ENCODE assay signal across 8 mouse cellular contexts in the genomic region with DNA sequence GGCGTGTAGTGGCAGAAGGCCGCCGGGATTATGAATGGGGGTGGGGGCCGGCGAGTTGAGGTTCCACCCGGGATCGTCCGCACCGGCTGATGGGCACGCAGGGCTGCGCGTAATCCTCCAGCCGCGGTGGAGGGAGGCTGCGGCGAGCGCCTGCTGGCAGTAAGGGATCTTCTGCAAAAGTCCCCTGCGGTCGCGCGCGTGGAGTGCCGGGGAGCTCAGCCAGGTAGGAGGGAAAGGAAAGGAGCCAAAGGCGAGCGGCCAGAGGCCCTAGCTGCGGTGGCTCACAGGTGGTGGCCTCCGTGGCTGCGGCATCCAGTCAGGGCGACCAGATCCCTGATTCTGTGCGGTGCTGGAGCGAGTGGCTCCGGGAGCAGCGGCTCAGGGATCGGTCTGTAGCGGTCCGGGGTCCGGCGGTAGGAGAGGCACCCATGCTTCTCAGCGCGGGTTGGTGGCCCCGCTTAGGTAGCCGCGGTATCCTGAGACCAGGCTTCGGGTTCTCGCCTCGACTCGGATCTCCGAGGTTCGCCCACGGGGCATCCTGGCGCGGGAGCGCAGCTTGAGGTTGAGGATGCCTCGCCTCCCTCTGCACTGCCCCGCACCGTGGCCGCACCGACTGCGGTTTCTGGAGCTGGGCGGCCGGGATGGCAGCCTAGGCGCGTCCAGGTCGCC. TPM values are rescaled to one million over a fixed set of nuclear protein-coding genes. Genes with fewer than 3 reads are reported as not detected.
A peak's percentile ranks its signal among the peaks of the same experiment; 100 is the strongest.
DNase-seq lines count a peak whose midpoint lies in the region; ATAC-seq lines count a peak whose summit lies in the region.

No protein-coding gene starts in this region.

- DNase-seq in adrenal gland, adult (ENCODE audit: inconsistent age in 2 of 2, low spot score in 1 of 2): peak; percentile 10 to 52
- DNase-seq in adrenal gland, adult 8-10 months: no peak
- peak; percentile 13 for DNase-seq in adrenal gland, adult 2 months

- no peaks in the 10 kb centered on the region for H3K9me3 ChIP-seq in embryonic facial prominence, embryonic 12.5 days
- no peaks in the 10 kb centered on the region for H3K9me3 ChIP-seq in hindbrain, embryonic 15.5 days
- H3K9me3 ChIP-seq in limb, embryonic 13.5 days: no peaks in the 10 kb centered on the region
- no peaks in the 10 kb centered on the region for H3K9me3 ChIP-seq in neural tube, embryonic 14.5 days (ENCODE audit: control insufficient read depth, low read length)

- no peaks in the 10 kb centered on the region for H3K36me3 ChIP-seq in embryonic facial prominence, embryonic 12.5 days
- H3K36me3 ChIP-seq in hindbrain, embryonic 15.5 days: no peaks in the 10 kb centered on the region
- no peaks in the 10 kb centered on the region for H3K36me3 ChIP-seq in limb, embryonic 13.5 days
- H3K36me3 ChIP-seq in neural tube, embryonic 14.5 days (ENCODE audit: control insufficient read depth, insufficient read depth, low read length): no peaks in the 10 kb centered on the region

- peak overlapping the region; percentile 47 for H3K4me3 ChIP-seq in embryonic facial prominence, embryonic 12.5 days
- H3K4me3 ChIP-seq in hindbrain, embryonic 15.5 days: peak overlapping the region; percentile 78
- H3K4me3 ChIP-seq in limb, embryonic 13.5 days: peak overlapping the region; percentile 55
- H3K4me3 ChIP-seq in neural tube, embryonic 14.5 days (ENCODE audit: low read depth, low read length): peak overlapping the region; percentile 58

- under 1% methylated on average over 64 of the region's 64 CpGs for WGBS in embryonic facial prominence, embryonic 12.5 days
- WGBS in hindbrain, embryonic 15.5 days: under 1% methylated on average over 64 of the region's 64 CpGs
- under 1% methylated on average over 63 of the region's 64 CpGs for WGBS in limb, embryonic 13.5 days
- under 1% methylated on average over 64 of the region's 64 CpGs for WGBS in neural tube, embryonic 14.5 days

- no peak overlapping the region for H3K27ac ChIP-seq in embryonic facial prominence, embryonic 12.5 days
- peak overlapping the region; percentile 72 for H3K27ac ChIP-seq in hindbrain, embryonic 15.5 days (replicated peaks)
- H3K27ac ChIP-seq in limb, embryonic 13.5 days: no peak overlapping the region
- no peak overlapping the region for H3K27ac ChIP-seq in neural tube, embryonic 14.5 days (ENCODE audit: low read depth, low read length)

- peaks cover 38% of the 10 kb centered on the region for H3K27me3 ChIP-seq in embryonic facial prominence, embryonic 12.5 days
- no peaks in the 10 kb centered on the region for H3K27me3 ChIP-seq in hindbrain, embryonic 15.5 days
- H3K27me3 ChIP-seq in limb, embryonic 13.5 days: peaks cover 49% of the 10 kb centered on the region
- H3K27me3 ChIP-seq in neural tube, embryonic 14.5 days (ENCODE audit: control insufficient read depth, insufficient read depth, low read length): peaks cover 4% of the 10 kb centered on the region; the same call in 1 of the 2 replicates

- peak overlapping the region; percentile 47 for H3K9ac ChIP-seq in embryonic facial prominence, embryonic 12.5 days
- peak overlapping the region; percentile 65 for H3K9ac ChIP-seq in hindbrain, embryonic 15.5 days
- H3K9ac ChIP-seq in limb, embryonic 13.5 days: peak overlapping the region; percentile 65
- H3K9ac ChIP-seq in neural tube, embryonic 14.5 days (replicated peaks; ENCODE audit: low read depth, low read length): peak overlapping the region; percentile 61

- ATAC-seq in embryonic facial prominence, embryonic 12.5 days (ENCODE audit: insufficient number of reproducible peaks, insufficient read depth, low FRiP score, low TSS enrichment): peak; percentile 64
- ATAC-seq in hindbrain, embryonic 15.5 days (ENCODE audit: low FRiP score, low read depth): peak; percentile 87
- peak; percentile 64 for ATAC-seq in limb, embryonic 13.5 days (ENCODE audit: low FRiP score, low read depth)
- peak; percentile 87 for ATAC-seq in neural tube, embryonic 14.5 days (ENCODE audit: low read depth)
- no peak for ATAC-seq in monocyte, adult 5-6 weeks (replicated peaks; ENCODE audit: insufficient number of reproducible peaks, low FRiP score, low TSS enrichment, poor library complexity, severe bottlenecking)

- H3K4me1 ChIP-seq in embryonic facial prominence, embryonic 12.5 days: peaks cover 5% of the 10 kb centered on the region; the same call in 1 of the 2 replicates
- H3K4me1 ChIP-seq in hindbrain, embryonic 15.5 days (replicated peaks): peaks cover 15% of the 10 kb centered on the region
- H3K4me1 ChIP-seq in limb, embryonic 13.5 days: peaks cover 15% of the 10 kb centered on the region
- H3K4me1 ChIP-seq in neural tube, embryonic 14.5 days (ENCODE audit: control insufficient read depth, insufficient read depth, low read length): no peaks in the 10 kb centered on the region

- peak overlapping the region; percentile 90 for H3K4me2 ChIP-seq in embryonic facial prominence, embryonic 12.5 days (replicated peaks)
- peak overlapping the region; percentile 96 for H3K4me2 ChIP-seq in hindbrain, embryonic 15.5 days
- peak overlapping the region; percentile 93 for H3K4me2 ChIP-seq in limb, embryonic 13.5 days (replicated peaks)
- peak overlapping the region; percentile 97 for H3K4me2 ChIP-seq in neural tube, embryonic 14.5 days (ENCODE audit: low read depth, low read length)

RNA-seq across cellular contexts. Expression of a gene that starts 0.4 kb away (rescaled TPM):
- total RNA-seq in adrenal gland, adult 8-10 months (2022): 1 to 10 TPM; 4.7 to 7.3 (median 6.0) TPM
- 1 to 10 TPM; 3.1 to 6.8 TPM for total RNA-seq in adrenal gland, adult 2 months (2021)
- polyA plus RNA-seq in adrenal gland, adult 2 months (2012; rRNA removed): 0.48 and 0.62 TPM in 2 replicates
- polyA plus RNA-seq in embryonic facial prominence, embryonic 12.5 days (2016; fragmentation: Nextera tagmentation; extraction: Ambion mirVana): 10.5 and 11.1 TPM in 2 replicates
- polyA plus RNA-seq in hindbrain, embryonic 15.5 days (2015; fragmentation: Nextera tagmentation; extraction: Ambion mirVana): 44.0 TPM in 2 replicates
- 14.8 and 16.2 TPM in 2 replicates for polyA plus RNA-seq in limb, embryonic 13.5 days (2015; fragmentation: Nextera tagmentation; extraction: Ambion mirVana)
- polyA plus RNA-seq in neural tube, embryonic 14.5 days (2014; fragmentation: Nextera tagmentation; extraction: Ambion mirVana): 44.3 and 51.2 TPM in 2 replicates
- total RNA-seq in monocyte, adult 5-6 weeks (2017): 137 to 259 TPM (median 236 TPM) in 3 replicates
